Mouse (Mus musculus) MN1 (cell line): ENCODE measurements at regions not wholly inside any gene's neighbourhood (a gene's known extent, or its start where the extent isn't known, plus 50 kb on each side); places are given as distances from the start of the nearest gene placed in this dataset.

Experiments used
- DNase-seq: peaks from one replicate; pipeline ENCODE4 v3.0.0-alpha.2; 2016; ENCODE audit warnings: low spot score

- DNase-seq = no peak
These were observed 333.3 kb downstream of the Insc start for GRCm38 (mm10) chr7:115076781-115077180.

GRCm38 (mm10) chr7:115084711-115085380 lies 341.4 kb downstream of the Insc start:
- no peak for DNase-seq

GRCm38 (mm10) chr7:115086542-115087448 lies 343.3 kb downstream of the Insc start:
- DNase-seq = no peak

- no peak for DNase-seq
These were observed 349.1 kb downstream of the Insc start for GRCm38 (mm10) chr7:115092481-115093050.

GRCm38 (mm10) chr7:115106041-115106440 lies 362.5 kb downstream of the Insc start:
- no peak for DNase-seq

- DNase-seq = no peak
These were observed 368.8 kb downstream of the Insc start for GRCm38 (mm10) chr7:115112282-115112681.

GRCm38 (mm10) chr7:115123283-115123682 lies 379.8 kb downstream of the Insc start:
- DNase-seq = no peak

- DNase-seq = no peak
These were observed 385.5 kb downstream of the Insc start for GRCm38 (mm10) chr7:115129001-115129400.

GRCm38 (mm10) chr7:115131259-115131969 lies 387.9 kb downstream of the Insc start:
- DNase-seq = no peak

- DNase-seq = no peak
These were observed 388.6 kb downstream of the Insc start for GRCm38 (mm10) chr7:115131970-115132551.

- no peak for DNase-seq
These were observed 389.1 kb downstream of the Insc start for GRCm38 (mm10) chr7:115132595-115132994.

GRCm38 (mm10) chr7:115134926-115135575 lies 391.6 kb downstream of the Insc start:
- no peak for DNase-seq

- DNase-seq = no peak
These were observed 396.8 kb downstream of the Insc start for GRCm38 (mm10) chr7:115140286-115140685.

GRCm38 (mm10) chr7:115142163-115142562 lies 398.7 kb downstream of the Insc start:
- DNase-seq = no peak

- DNase-seq = no peak
These were observed 401.5 kb downstream of the Insc start for GRCm38 (mm10) chr7:115144947-115145346.

- no peak for DNase-seq
These were observed 404.0 kb downstream of the Insc start for GRCm38 (mm10) chr7:115147352-115147977.

GRCm38 (mm10) chr7:115153291-115153690 lies 409.8 kb downstream of the Insc start:
- no peak for DNase-seq

GRCm38 (mm10) chr7:115153764-115154509 lies 410.4 kb downstream of the Insc start:
- no peak for DNase-seq

- DNase-seq = no peak
These were observed 426.5 kb downstream of the Insc start for GRCm38 (mm10) chr7:115170023-115170422.

- DNase-seq = no peak
These were observed 426.9 kb downstream of the Insc start for GRCm38 (mm10) chr7:115170439-115170838.
